Mouse (Mus musculus) E14TG2a.4 (cell line): Measurements from ENCODE around the gene Zfp39.

Source experiments
- CTCF ChIP-seq: conservative IDR thresholded peaks from 2 replicates; pipeline ENCODE4 v1.5.1; 2014; ENCODE audit warnings: low read length
- NANOG ChIP-seq: IDR thresholded peaks from 2 replicates; pipeline ENCODE4 v1.6.1; 2014; ENCODE audit warnings: borderline replicate concordance, low read length, mixed read lengths
- POU5F1 ChIP-seq: IDR thresholded peaks from 2 replicates; pipeline ENCODE4 v1.6.1; 2014; ENCODE audit warnings: low read length, borderline replicate concordance

DNA sequence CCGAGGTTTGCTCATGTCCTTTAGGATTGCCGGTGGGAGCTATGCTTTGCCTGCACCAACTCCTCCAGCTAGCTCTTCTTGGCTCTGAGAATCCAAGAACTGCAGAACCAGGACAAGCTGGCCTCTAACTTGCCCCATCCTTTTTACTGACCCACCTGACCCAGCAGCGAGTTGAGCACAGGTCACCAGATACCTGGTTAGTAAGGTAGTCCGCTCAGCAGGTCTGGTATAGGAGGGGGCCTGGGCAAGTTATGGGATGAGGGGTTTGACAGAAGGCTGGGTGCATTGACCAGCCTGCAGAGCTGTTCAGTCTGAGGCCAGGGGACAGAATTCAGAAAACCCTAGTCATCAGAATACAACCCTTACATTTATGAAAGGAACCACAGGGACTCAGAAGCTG lies 25.0 kb upstream of the Zfp39 start:
- no peak for TF ChIP-seq NANOG
- TF ChIP-seq CTCF: no peak
- no peak for TF ChIP-seq POU5F1
